Mouse (Mus musculus) liver, embryonic 16.5 days (tissue): ENCODE results near the gene Msx2. TPM values are rescaled to one million over a fixed set of nuclear protein-coding genes. Genes with fewer than 3 reads are reported as not detected.
A peak's percentile ranks its signal among the peaks of the same experiment; 100 is the strongest.

Source experiments
- ATAC-seq: fragments of 200-750 bp; cut with Nextera tagmentation; 2 replicates; pipeline ENCODE4 v1.8.0; 2017; ENCODE audit warnings: low read depth, mild to moderate bottlenecking, moderate number of reproducible peaks, moderate library complexity
- H3K27ac ChIP-seq: fragments of 300-500 bp; sonication (generic); 2 replicates; pipeline ENCODE4 v1.5.1; 2014; ENCODE audit warnings: mild to moderate bottlenecking, low read length
- H3K27me3 ChIP-seq: fragments of 300-500 bp; sonication (generic); 2 replicates; pipeline ENCODE4 v1.6.1; 2014; ENCODE audit warnings: low read depth, low read length, mixed read lengths; ENCODE audit not compliant: control insufficient read depth, insufficient read depth
- H3K36me3 ChIP-seq: fragments of 300-500 bp; sonication (generic); 2 replicates; pipeline ENCODE4 v1.6.1; 2014; ENCODE audit warnings: mild to moderate bottlenecking; ENCODE audit not compliant: control insufficient read depth, insufficient read depth
- H3K4me1 ChIP-seq: fragments of 300-500 bp; sonication (generic); 2 replicates; pipeline ENCODE4 v1.6.1; 2014; ENCODE audit warnings: low read depth, low read length, mixed read lengths; ENCODE audit not compliant: control insufficient read depth
- H3K4me2 ChIP-seq: fragments of 300-500 bp; sonication (generic); 2 replicates; pipeline ENCODE4 v1.6.1; 2014; ENCODE audit warnings: low read depth, low read length, mixed read lengths
- H3K4me3 ChIP-seq: fragments of 300-500 bp; sonication (generic); 2 replicates; pipeline ENCODE4 v1.5.1; 2014; ENCODE audit warnings: low read depth, mild to moderate bottlenecking, low read length
- H3K9ac ChIP-seq: fragments of 300-500 bp; sonication (generic); 2 replicates; pipeline ENCODE4 v1.6.1; 2014; ENCODE audit warnings: low read depth, low read length
- H3K9me3 ChIP-seq: fragments of 300-500 bp; sonication (generic); replicated peaks from 2 replicates; pipeline ENCODE4 v1.6.1; 2016; ENCODE audit warnings: low read length; ENCODE audit not compliant: control insufficient read depth
- WGBS: fragments of 180-500 bp; shearing (Covaris S2); extraction: QIAGEN DNeasy Blood & Tissue Kit; methylation state at CpG from one replicate; pipeline ENCODE4 v1.1.7; 2014; ENCODE audit not compliant: insufficient replicate concordance; 5-methylcytosine and 5-hydroxymethylcytosine counted together
- polyA plus RNA-seq: library from polyadenylated mRNA; unstranded; fragments of >200 nt; fragmentation: Nextera tagmentation; extraction: Ambion mirVana; gene quantifications from 2 replicates; pipeline ENCODE4 v1.2.1, GENCODE M21; 2015

Gene Msx2
- not detected in 2 replicates for polyA plus RNA-seq

GRCm38 (mm10) chr13:53472614-53473124, at the start of gene Msx2:
Gene Msx2 (minus strand): TSS chr13:53473074.
- Histone ChIP-seq H3K4me1 (no peaks in the 10 kb centered on the region; the same call in 1 of the 2 replicates), H3K9ac (no peak within 1 kb of the TSS), H3K36me3 (no peaks in the 10 kb centered on the region), H3K4me2 (peak within 1 kb of the TSS; percentile 53), H3K27me3 (peaks cover 96% of the 10 kb centered on the region), H3K27ac (no peak within 1 kb of the TSS), H3K4me3 (peak within 1 kb of the TSS; percentile 46), H3K9me3 (no peaks in the 10 kb centered on the region)
- ATAC-seq = no peak
- WGBS = under 1% methylated on average over 38 of the region's 38 CpGs

GRCm38 (mm10) chr13:53521468-53521867, 48.6 kb upstream of the Msx2 start:
- Histone ChIP-seq H3K4me1 (no peaks in the 10 kb centered on the region), H3K27me3 (no peaks in the 10 kb centered on the region), H3K9ac (no peak overlapping the region), H3K27ac (no peak overlapping the region), H3K4me3 (no peak overlapping the region), H3K4me2 (no peak overlapping the region), H3K9me3 (no peaks in the 10 kb centered on the region), H3K36me3 (no peaks in the 10 kb centered on the region)
- ATAC-seq = no peak
- 41% methylated on average over 3 of the region's 3 CpGs for WGBS

- no peak overlapping the region for H3K27ac ChIP-seq
- H3K27me3 ChIP-seq = no peaks in the 10 kb centered on the region
- H3K9me3 ChIP-seq = no peaks in the 10 kb centered on the region
- H3K36me3 ChIP-seq = no peaks in the 10 kb centered on the region
- WGBS = 58% methylated on average over 12 of the region's 12 CpGs
- H3K4me1 ChIP-seq = no peaks in the 10 kb centered on the region
- no peak for ATAC-seq
- no peak overlapping the region for H3K4me3 ChIP-seq
- H3K9ac ChIP-seq = no peak overlapping the region
- H3K4me2 ChIP-seq = no peak overlapping the region
These were observed 47.6 kb upstream of the Msx2 start for GRCm38 (mm10) chr13:53520343-53520937.

GRCm38 (mm10) chr13:53519727-53520126, 46.9 kb upstream of the Msx2 start:
- Histone ChIP-seq H3K9ac (no peak overlapping the region), H3K4me3 (no peak overlapping the region), H3K4me1 (no peaks in the 10 kb centered on the region), H3K27ac (no peak overlapping the region), H3K9me3 (no peaks in the 10 kb centered on the region), H3K4me2 (no peak overlapping the region), H3K36me3 (no peaks in the 10 kb centered on the region), H3K27me3 (no peaks in the 10 kb centered on the region)
- WGBS = 71% methylated on average over 8 of the region's 8 CpGs
- no peak for ATAC-seq

GRCm38 (mm10) chr13:53518306-53518705, 45.4 kb upstream of the Msx2 start:
- WGBS = 42% methylated on average over 4 of the region's 4 CpGs
- Histone ChIP-seq H3K27me3 (no peaks in the 10 kb centered on the region), H3K4me2 (no peak overlapping the region), H3K9me3 (no peaks in the 10 kb centered on the region), H3K27ac (no peak overlapping the region), H3K4me1 (no peaks in the 10 kb centered on the region), H3K9ac (no peak overlapping the region), H3K36me3 (no peaks in the 10 kb centered on the region), H3K4me3 (no peak overlapping the region)
- ATAC-seq = no peak

- ATAC-seq = no peak
- no peak overlapping the region for H3K27ac ChIP-seq
These were observed 41.7 kb upstream of the Msx2 start for GRCm38 (mm10) chr13:53514574-53514973.

GRCm38 (mm10) chr13:53511366-53511765, 38.5 kb upstream of the Msx2 start:
- ATAC-seq = no peak
- H3K27me3 ChIP-seq = no peaks in the 10 kb centered on the region
- H3K27ac ChIP-seq = no peak overlapping the region
- no peak overlapping the region for H3K9ac ChIP-seq
- no peaks in the 10 kb centered on the region for H3K36me3 ChIP-seq
- H3K4me1 ChIP-seq = no peaks in the 10 kb centered on the region
- no peak overlapping the region for H3K4me3 ChIP-seq
- H3K4me2 ChIP-seq = no peak overlapping the region
- no peaks in the 10 kb centered on the region for H3K9me3 ChIP-seq
- WGBS = 37% methylated on average over 2 of the region's 2 CpGs

More at GRCm38 (mm10) chr13:53514574-53514973, 41.7 kb upstream of the Msx2 start:
- Histone ChIP-seq H3K4me3 (no peak overlapping the region), H3K9me3 (no peaks in the 10 kb centered on the region), H3K4me1 (no peaks in the 10 kb centered on the region), H3K9ac (no peak overlapping the region), H3K36me3 (no peaks in the 10 kb centered on the region), H3K27me3 (no peaks in the 10 kb centered on the region), H3K4me2 (no peak overlapping the region)

GRCm38 (mm10) chr13:53502406-53502805, 29.5 kb upstream of the Msx2 start:
- no peak overlapping the region for H3K4me2 ChIP-seq
- H3K36me3 ChIP-seq = no peaks in the 10 kb centered on the region
- no peak overlapping the region for H3K27ac ChIP-seq
- no peak for ATAC-seq
- H3K9ac ChIP-seq = no peak overlapping the region
- 41% methylated on average over 6 of the region's 6 CpGs for whole genome bisulfite sequencing
- H3K4me3 ChIP-seq = no peak overlapping the region
- H3K9me3 ChIP-seq = no peaks in the 10 kb centered on the region
- no peaks in the 10 kb centered on the region for H3K27me3 ChIP-seq
- no peaks in the 10 kb centered on the region for H3K4me1 ChIP-seq

GRCm38 (mm10) chr13:53501561-53502253, 28.8 kb upstream of the Msx2 start:
- Histone ChIP-seq H3K27ac (no peak overlapping the region), H3K27me3 (no peaks in the 10 kb centered on the region), H3K4me3 (no peak overlapping the region), H3K9ac (no peak overlapping the region), H3K9me3 (no peaks in the 10 kb centered on the region), H3K4me1 (no peaks in the 10 kb centered on the region), H3K4me2 (no peak overlapping the region), H3K36me3 (no peaks in the 10 kb centered on the region)
- 21% methylated on average over 10 of the region's 10 CpGs for WGBS
- ATAC-seq = no peak
